Mouse (Mus musculus) lung, adult 2 months (tissue): ENCODE results near the gene Psmb2.

Source experiments
- CTCF ChIP-seq: fragments of 200-500 bp; IDR thresholded peaks from 2 replicates; pipeline ENCODE4 v1.5.1; 2011; ENCODE audit warnings: mild to moderate bottlenecking, low read length, control low read depth; ENCODE audit not compliant: insufficient read depth
- POLR2A ChIP-seq: fragments of 200-500 bp; IDR thresholded peaks from 2 replicates; pipeline ENCODE4 v1.6.1; 2011; ENCODE audit warnings: low read depth, mild to moderate bottlenecking, control low read depth, low read length, borderline replicate concordance; ENCODE audit errors: extremely low read depth

DNA sequence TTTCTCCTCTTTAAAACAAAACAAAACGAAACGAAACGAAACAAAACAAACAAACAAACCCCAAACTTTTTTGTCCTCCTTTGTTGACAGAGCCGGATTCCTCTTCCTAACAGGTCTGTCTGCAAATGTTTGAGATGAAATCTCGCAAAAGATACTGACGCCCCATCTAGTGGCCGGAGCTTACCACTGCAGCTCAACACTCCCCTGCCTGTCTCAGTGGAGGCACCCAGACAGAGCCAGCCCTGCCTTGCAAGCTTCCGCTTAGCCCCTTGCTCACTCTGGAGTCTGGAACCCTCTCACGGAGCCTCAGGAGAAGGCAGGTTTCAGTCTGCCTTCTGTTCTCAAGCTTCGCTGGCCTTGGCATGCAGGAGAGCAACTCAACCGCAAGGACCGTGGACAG is 64.0 kb downstream of the Psmb2 start:
- peak; percentile 90 for TF ChIP-seq CTCF
- no peak for TF ChIP-seq POLR2A
